Mouse (Mus musculus) gastrocnemius, adult 8-10 months (tissue): ENCODE measurements around the gene Gm17689. TPM values are rescaled to one million over a fixed set of nuclear protein-coding genes. Genes with fewer than 3 reads are reported as not detected.

Experiments used
- DNase-seq, 2 experiments: peaks; one replicate each; pipeline ENCODE4 v3.0.0; 2022; ENCODE audit warnings: low spot score in 2 of 2
- total RNA-seq, 4 experiments: library from RNA; stranded (reverse); gene quantifications; 2 replicates each; pipeline ENCODE4 v1.2.4; 2022

Gene Gm17689
- not detected for total RNA-seq

- no peak for DNase-seq
These were observed at the start of gene Gm17689 for GRCm38 (mm10) chr9:36582535-36582934. Gene Gm17689 (minus strand): TSS chr9:36582635.

DNA sequence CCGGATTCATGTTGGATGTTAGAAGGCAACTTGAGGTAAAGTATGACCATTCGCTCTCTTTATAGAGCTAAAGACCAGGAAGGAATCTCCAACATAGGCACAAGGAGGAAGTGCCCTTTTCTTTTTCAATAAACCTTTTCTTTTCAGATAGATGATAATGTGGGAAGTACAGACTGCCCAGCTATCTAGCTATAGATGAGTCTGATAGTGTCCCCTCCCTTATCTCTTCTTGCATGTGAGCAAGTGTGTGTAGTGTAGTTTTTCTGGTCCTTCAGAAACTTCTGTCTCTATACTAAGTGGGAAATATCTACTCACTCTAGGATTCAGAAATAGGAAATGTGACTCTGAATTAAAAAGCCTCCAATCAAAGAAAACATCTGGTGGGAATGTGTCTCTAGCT, 40.6 kb downstream of the Gm17689 start, which contains the start of gene Gm5615:
Gene Gm5615 (minus strand): TSS at position 101 of the 400 bp plus-strand sequence.
- DNase-seq: no peak

Other genes starting within 250 kb of the Gm17689 start
- gene Gm7257, start 150.8 kb downstream of the Gm17689 start, total RNA-seq: not detected
- not detected for gene Gm9513, start 107.0 kb downstream of the Gm17689 start, total RNA-seq
- not detected for gene Gm5615, start 40.7 kb downstream of the Gm17689 start, total RNA-seq
- gene A630095E13Rik, start 60.7 kb upstream of the Gm17689 start, total RNA-seq: not detected
- not detected for gene Acrv1, start 110.6 kb upstream of the Gm17689 start, total RNA-seq
- gene Chek1, start 144.4 kb upstream of the Gm17689 start, total RNA-seq: 1 to 10 TPM in 1 of 4 experiments, under 1 TPM in 3; 0.19 to 2.0 (median 0.35) TPM
- 10 to 100 TPM; 23.8 to 40.7 (median 33.9) TPM for gene Stt3a, start 185.0 kb upstream of the Gm17689 start, total RNA-seq
- 10 to 100 TPM; 66.4 to 84.8 (median 75.7) TPM for gene Ei24, start 214.8 kb upstream of the Gm17689 start, total RNA-seq
- gene Fez1, start 239.2 kb upstream of the Gm17689 start, total RNA-seq: 1 to 10 TPM; 3.4 to 7.5 (median 6.9) TPM